Mouse (Mus musculus): ENCODE results near the gene Aph1b. TPM values are rescaled to one million over a fixed set of nuclear protein-coding genes. Genes with fewer than 3 reads are reported as not detected.
A peak's percentile ranks its signal among the peaks of the same experiment; 100 is the strongest.
"Not testable (repeated sequence)": the region's sequence is repeated elsewhere in the genome, so short reads cannot be mapped to it uniquely, and the experiment has no call there.

Aph1b gene
- total and polyA plus RNA-seq, 2 experiments, result 1.0 to 2.9 TPM

DNA sequence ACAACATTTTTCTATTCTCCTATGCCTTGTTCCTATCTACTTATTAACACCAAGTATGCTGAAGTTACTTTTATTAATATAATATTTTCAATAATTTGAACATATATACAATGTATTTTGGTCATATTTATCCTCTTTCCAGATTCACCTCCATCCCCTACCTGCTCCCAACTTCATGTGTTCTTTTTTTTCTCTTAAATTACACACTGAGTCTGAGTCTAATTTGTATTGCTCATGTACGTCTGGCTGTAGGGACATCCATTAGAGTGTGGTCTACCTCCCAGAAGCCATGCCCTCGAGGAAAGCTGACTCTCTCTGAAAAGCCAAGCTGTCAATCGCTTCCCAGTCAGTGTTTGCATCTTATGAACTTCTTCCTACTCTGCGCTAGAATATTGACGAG lies 1.4 kb upstream of the Aph1b start, which contains the start of gene Gm10647:
Gene Gm10647, plus strand, starts transcription at position 301 of the 400 bp plus-strand sequence.
- 41% methylated on average over 5 of the region's 5 CpGs for WGBS

DNA sequence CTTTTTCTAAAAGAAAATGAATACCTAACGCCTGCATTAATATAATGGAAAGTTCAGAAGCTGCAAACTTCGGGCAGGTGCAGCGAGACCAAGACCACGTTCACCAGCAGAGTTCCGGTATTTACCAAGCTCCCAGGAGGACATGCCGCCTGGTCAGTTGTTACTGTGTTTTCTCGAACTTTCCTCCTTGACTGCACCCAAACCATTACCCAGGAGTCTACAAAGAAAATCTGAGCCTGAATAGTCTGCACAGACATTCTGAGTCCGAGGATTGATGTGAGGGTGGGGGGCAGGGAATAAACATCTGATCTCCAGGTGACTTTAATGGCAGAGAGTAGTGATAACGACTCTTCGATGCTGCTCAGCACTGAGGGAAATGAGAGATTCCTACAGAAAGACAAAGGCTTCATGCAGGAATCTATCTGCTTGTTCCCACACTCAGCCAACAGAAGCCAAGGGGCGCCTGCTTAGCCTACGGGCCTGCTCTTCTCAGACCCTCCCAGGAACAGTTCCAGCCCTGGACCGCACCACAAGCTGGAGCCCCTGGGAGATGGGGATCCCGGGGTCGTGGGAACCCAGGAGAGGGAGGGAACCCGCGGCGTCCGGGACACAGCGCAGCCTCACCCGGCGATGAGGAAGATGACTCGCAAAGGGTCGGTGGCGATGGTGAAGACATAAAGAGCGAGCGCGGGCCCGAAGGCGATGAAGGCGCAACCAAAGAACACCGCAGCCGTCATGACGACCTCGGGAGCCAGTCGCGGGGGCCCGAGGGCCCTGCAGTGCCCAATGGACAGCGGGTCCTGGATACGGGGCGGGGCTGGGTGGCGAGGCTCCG lies 444 bp downstream of the Aph1b start:
- H3K4me3 ChIP-seq (ENCODE audit: insufficient read depth, low read depth, low read length), result peak overlapping the region; percentile 58
- no peaks in the 10 kb centered on the region for H3K79me2 ChIP-seq (ENCODE audit: control insufficient read depth, insufficient read depth, low read length)
- H3K4me1 ChIP-seq (ENCODE audit: control insufficient read depth, insufficient read depth, low read length), result peaks cover 4% of the 10 kb centered on the region
- DNase-seq (ENCODE audit: extremely low read depth, low read depth, low spot score), result no peak
- 4% methylated on average over 43 of the region's 43 CpGs for WGBS
- no peaks in the 10 kb centered on the region for H3K36me3 ChIP-seq (ENCODE audit: control insufficient read depth, insufficient read depth, low read length)
- H3K27ac ChIP-seq (replicated peaks; ENCODE audit: insufficient read depth, low read depth, low read length), result no peak overlapping the region
- TF ChIP-seq POLR2A (IDR thresholded peaks at IDR 0.05; ENCODE audit: extremely low read depth, insufficient read depth, low read length), result no peak
- no peak for TF ChIP-seq CTCF (IDR thresholded peaks at IDR 0.05; ENCODE audit: low read depth, low read length)
- H3K9ac ChIP-seq (ENCODE audit: low read depth, low read length), result peak overlapping the region; percentile 49
- H3K27me3 ChIP-seq (ENCODE audit: control insufficient read depth, insufficient read depth, low read length), result no peaks in the 10 kb centered on the region

More for the DNA sequence above, 1.4 kb upstream of the Aph1b start, which contains the start of gene Gm10647:
- H3K27me3 ChIP-seq (ENCODE audit: control insufficient read depth, insufficient read depth, low read length), result no peaks in the 10 kb centered on the region
- H3K36me3 ChIP-seq (ENCODE audit: control insufficient read depth, insufficient read depth, low read length), result no peaks in the 10 kb centered on the region
- H3K4me1 ChIP-seq (ENCODE audit: control insufficient read depth, insufficient read depth, low read length), result peaks cover 4% of the 10 kb centered on the region
- DNase-seq (ENCODE audit: extremely low read depth, low read depth, low spot score), result no peak
- peak within 1 kb of the TSS; percentile 11; the same call in 1 of the 2 replicates for H3K9ac ChIP-seq (ENCODE audit: low read depth, low read length)
- no peak within 1 kb of the TSS for H3K27ac ChIP-seq (replicated peaks; ENCODE audit: insufficient read depth, low read depth, low read length)
- no peak for TF ChIP-seq POLR2A (IDR thresholded peaks at IDR 0.05; ENCODE audit: extremely low read depth, insufficient read depth, low read length)
- peak within 1 kb of the TSS; percentile 58 for H3K4me3 ChIP-seq (ENCODE audit: insufficient read depth, low read depth, low read length)
- no peaks in the 10 kb centered on the region for H3K79me2 ChIP-seq (ENCODE audit: control insufficient read depth, insufficient read depth, low read length)

DNA sequence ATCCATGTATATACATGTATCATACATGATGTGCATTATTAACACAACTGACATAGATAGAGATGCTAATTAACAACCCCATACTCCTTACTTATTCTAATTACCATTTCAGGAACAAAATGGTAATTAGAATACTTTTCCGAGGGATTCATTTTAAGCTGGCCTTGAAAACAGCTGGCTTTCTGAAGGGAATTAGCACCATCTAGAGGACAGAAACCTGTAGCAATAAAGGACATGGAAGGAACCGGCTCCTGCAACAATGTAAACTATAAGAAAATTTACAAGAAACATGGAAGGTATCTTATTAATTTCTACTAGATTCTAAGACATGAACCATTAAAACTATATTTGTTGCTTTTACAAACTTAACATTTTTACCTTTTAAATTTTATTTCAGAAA lies 7.5 kb downstream of the Aph1b start:
- no peak for TF ChIP-seq POLR2A (IDR thresholded peaks at IDR 0.05; ENCODE audit: extremely low read depth, insufficient read depth, low read length)
- TF ChIP-seq CTCF (IDR thresholded peaks at IDR 0.05; ENCODE audit: low read depth, low read length), result 0 out of 2 replicates have a peak, but pooled peaks have one; percentile 15
- DNase-seq (ENCODE audit: extremely low read depth, low read depth, low spot score), result peak; percentile 63
- H3K79me2 ChIP-seq (ENCODE audit: control insufficient read depth, insufficient read depth, low read length), result no peaks in the 10 kb centered on the region

DNA sequence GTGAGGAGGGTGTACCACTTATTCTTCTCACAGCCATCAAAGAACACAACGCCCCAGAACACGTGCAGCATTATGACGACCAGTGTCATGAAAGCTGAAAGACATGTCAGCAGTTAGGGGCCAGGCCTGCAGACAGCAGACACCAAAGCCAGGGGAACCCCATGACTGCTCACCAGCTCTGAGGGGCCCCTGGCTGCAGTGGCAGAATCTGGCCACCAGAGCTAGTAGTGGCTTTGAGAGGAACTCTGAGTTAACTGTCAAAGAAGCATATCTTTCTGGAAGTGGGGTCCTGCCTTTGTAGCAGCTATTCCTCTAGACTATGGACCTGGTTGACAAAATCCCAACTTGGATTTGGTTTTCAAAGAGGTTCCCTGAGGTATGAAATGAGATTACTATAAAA lies 10.7 kb downstream of the Aph1b start:
- not testable (repeated sequence) for H3K27ac ChIP-seq (replicated peaks; ENCODE audit: insufficient read depth, low read depth, low read length); H3K9ac ChIP-seq (ENCODE audit: low read depth, low read length); H3K4me1 ChIP-seq (ENCODE audit: control insufficient read depth, insufficient read depth, low read length); H3K27me3 ChIP-seq (ENCODE audit: control insufficient read depth, insufficient read depth, low read length); H3K4me3 ChIP-seq (ENCODE audit: insufficient read depth, low read depth, low read length); H3K36me3 ChIP-seq (ENCODE audit: control insufficient read depth, insufficient read depth, low read length); DNase-seq (ENCODE audit: extremely low read depth, low read depth, low spot score); H3K79me2 ChIP-seq (ENCODE audit: control insufficient read depth, insufficient read depth, low read length)
- no CpG with 5 or more reads among the region's 3 CpGs for WGBS

More for the DNA sequence above, 7.5 kb downstream of the Aph1b start:
- Histone ChIP-seq H3K27me3 (ENCODE audit: control insufficient read depth, insufficient read depth, low read length) (no peaks in the 10 kb centered on the region), H3K4me1 (ENCODE audit: control insufficient read depth, insufficient read depth, low read length) (no peaks in the 10 kb centered on the region), H3K27ac (replicated peaks; ENCODE audit: insufficient read depth, low read depth, low read length) (no peak overlapping the region), H3K36me3 (ENCODE audit: control insufficient read depth, insufficient read depth, low read length) (no peaks in the 10 kb centered on the region; the same call in 1 of the 2 replicates), H3K9ac (ENCODE audit: low read depth, low read length) (no peak overlapping the region), H3K4me3 (ENCODE audit: insufficient read depth, low read depth, low read length) (no peak overlapping the region)
- 4% methylated on average over 2 of the region's 2 CpGs for WGBS

DNA sequence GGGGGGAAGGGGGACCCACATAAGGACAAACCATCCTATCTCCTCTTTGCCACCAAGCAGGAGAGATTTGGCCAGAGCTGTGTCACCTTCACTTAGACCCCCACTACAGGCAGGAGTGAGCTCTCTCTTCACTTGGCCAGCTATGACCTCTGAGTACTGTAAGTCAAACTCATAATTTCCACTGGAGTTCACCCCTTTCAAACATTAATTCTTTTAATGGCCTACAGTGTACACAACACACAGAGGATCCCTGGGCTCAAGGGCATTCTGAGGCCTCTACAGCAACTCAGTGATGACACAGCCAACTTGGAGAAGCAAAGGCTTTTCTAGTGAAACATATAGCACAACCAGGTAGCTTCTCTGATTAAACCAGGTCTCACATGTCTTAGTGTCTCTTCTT lies 24.6 kb downstream of the Aph1b start:
- H3K27ac ChIP-seq (replicated peaks; ENCODE audit: insufficient read depth, low read depth, low read length), result no peak overlapping the region
- no peak overlapping the region for H3K4me3 ChIP-seq (ENCODE audit: insufficient read depth, low read depth, low read length)
- no peaks in the 10 kb centered on the region for H3K36me3 ChIP-seq (ENCODE audit: control insufficient read depth, insufficient read depth, low read length)
- TF ChIP-seq POLR2A (IDR thresholded peaks at IDR 0.05; ENCODE audit: extremely low read depth, insufficient read depth, low read length) (no peak), CTCF (IDR thresholded peaks at IDR 0.05; ENCODE audit: low read depth, low read length) (no peak)
- no peaks in the 10 kb centered on the region for H3K27me3 ChIP-seq (ENCODE audit: control insufficient read depth, insufficient read depth, low read length)
- no peak for DNase-seq (ENCODE audit: extremely low read depth, low read depth, low spot score)
- H3K79me2 ChIP-seq (ENCODE audit: control insufficient read depth, insufficient read depth, low read length), result no peaks in the 10 kb centered on the region
- H3K4me1 ChIP-seq (ENCODE audit: control insufficient read depth, insufficient read depth, low read length), result no peaks in the 10 kb centered on the region
- H3K9ac ChIP-seq (ENCODE audit: low read depth, low read length), result no peak overlapping the region

DNA sequence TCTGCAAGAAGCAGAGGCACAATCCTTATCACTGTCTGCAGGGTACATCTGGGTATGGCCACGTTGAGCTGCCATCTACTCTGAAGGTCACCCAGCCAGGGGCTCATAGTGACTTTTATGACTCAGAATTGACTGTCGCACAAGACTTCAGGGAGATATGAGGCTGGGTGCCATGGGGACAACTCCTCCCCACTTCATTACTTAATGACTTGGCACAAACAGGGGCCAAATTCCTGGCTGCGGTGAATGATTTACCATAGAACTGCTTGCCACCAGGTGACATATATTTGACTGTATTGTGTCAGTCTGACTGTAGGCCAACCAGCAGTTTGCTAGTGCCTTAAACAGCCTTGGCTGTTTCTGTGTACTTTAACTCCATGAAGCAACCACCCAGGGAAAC lies 26.0 kb downstream of the Aph1b start:
- H3K27ac ChIP-seq (replicated peaks; ENCODE audit: insufficient read depth, low read depth, low read length), result no peak overlapping the region

More for the DNA sequence above, 26.0 kb downstream of the Aph1b start:
- Histone ChIP-seq H3K36me3 (ENCODE audit: control insufficient read depth, insufficient read depth, low read length) (no peaks in the 10 kb centered on the region), H3K4me3 (ENCODE audit: insufficient read depth, low read depth, low read length) (no peak overlapping the region), H3K79me2 (ENCODE audit: control insufficient read depth, insufficient read depth, low read length) (no peaks in the 10 kb centered on the region), H3K9ac (ENCODE audit: low read depth, low read length) (no peak overlapping the region), H3K4me1 (ENCODE audit: control insufficient read depth, insufficient read depth, low read length) (no peaks in the 10 kb centered on the region), H3K27me3 (ENCODE audit: control insufficient read depth, insufficient read depth, low read length) (no peaks in the 10 kb centered on the region)
- no peak for TF ChIP-seq CTCF (IDR thresholded peaks at IDR 0.05; ENCODE audit: low read depth, low read length)
- TF ChIP-seq POLR2A (IDR thresholded peaks at IDR 0.05; ENCODE audit: extremely low read depth, insufficient read depth, low read length), result no peak
- DNase-seq (ENCODE audit: extremely low read depth, low read depth, low spot score), result peak; percentile 90
- WGBS, result 22% methylated on average over 3 of the region's 3 CpGs

Data from liver, adult 2 months (tissue).